Mouse (Mus musculus) ES-Bruce4 (cell line): ENCODE data around the gene S100g. TPM values are rescaled to one million over a fixed set of nuclear protein-coding genes. Genes with fewer than 3 reads are reported as not detected.

ENCODE experiments used
- H3K27ac ChIP-seq: 2 replicates; pipeline ENCODE4 v1.5.1; 2012; ENCODE audit warnings: low read length, inconsistent platforms; ENCODE audit not compliant: insufficient read depth
- H3K27me3 ChIP-seq: 2 replicates; pipeline ENCODE4 v1.6.1; 2012; ENCODE audit warnings: mild to moderate bottlenecking, low read length, inconsistent platforms; ENCODE audit not compliant: control insufficient read depth, poor library complexity, insufficient read depth, severe bottlenecking
- H3K36me3 ChIP-seq: 2 replicates; pipeline ENCODE4 v1.6.1; 2012; ENCODE audit warnings: inconsistent platforms, mild to moderate bottlenecking, low read length, moderate library complexity; ENCODE audit not compliant: control insufficient read depth, poor library complexity, insufficient read depth, severe bottlenecking
- H3K4me1 ChIP-seq: one replicate; pipeline ENCODE4 v1.8.1; 2011; ENCODE audit warnings: low read length; ENCODE audit not compliant: control insufficient read depth, insufficient read depth
- H3K4me3 ChIP-seq: 2 replicates; pipeline ENCODE4 v1.5.1; 2011; ENCODE audit warnings: low read depth, mild to moderate bottlenecking, low read length
- H3K9ac ChIP-seq: 2 replicates; pipeline ENCODE4 v1.6.1; 2012; ENCODE audit warnings: low read depth, mild to moderate bottlenecking, inconsistent platforms; ENCODE audit not compliant: poor library complexity, severe bottlenecking
- H3K9me3 ChIP-seq: replicated peaks from 2 replicates; pipeline ENCODE4 v1.6.1; 2012; ENCODE audit warnings: mild to moderate bottlenecking, low read length, inconsistent platforms; ENCODE audit not compliant: control insufficient read depth, poor library complexity, insufficient read depth, severe bottlenecking
- CTCF ChIP-seq: IDR thresholded peaks from one replicate; pipeline ENCODE4 v1.8.1; 2011; ENCODE audit warnings: low read depth, low read length
- EP300 ChIP-seq: IDR thresholded peaks from 2 replicates; pipeline ENCODE4 v1.6.1; 2011; ENCODE audit warnings: low read depth, low read length; ENCODE audit not compliant: insufficient read depth
- POLR2A ChIP-seq: IDR thresholded peaks from one replicate; pipeline ENCODE4 v1.8.1; 2011; ENCODE audit warnings: low read length; ENCODE audit not compliant: insufficient read depth
- polyA plus RNA-seq: library from polyadenylated mRNA; stranded (reverse); fragments of >200 nt; gene quantifications from 2 replicates; pipeline ENCODE4 v1.2.4, GENCODE M21; 2011; ENCODE audit warnings: low read depth; ENCODE audit not compliant: missing spikeins, insufficient read depth, insufficient read length

The S100g gene
- polyA plus RNA-seq = not detected in 2 replicates

- Histone ChIP-seq H3K27ac (no peak within 1 kb of the TSS), H3K4me3 (no peak within 1 kb of the TSS), H3K9me3 (no peaks in the 10 kb centered on the region), H3K4me1 (no peaks in the 10 kb centered on the region), H3K27me3 (no peaks in the 10 kb centered on the region), H3K9ac (no peak within 1 kb of the TSS), H3K36me3 (no peaks in the 10 kb centered on the region)
- TF ChIP-seq EP300 = no peak
- no peak for TF ChIP-seq CTCF
- TF ChIP-seq POLR2A = no peak
These were observed at the start of gene S100g for GRCm38 (mm10) chrX:162964383-162964782. TSS of gene S100g (minus strand) at chrX:162964599.

- H3K4me3 ChIP-seq = no peak overlapping the region
- H3K27me3 ChIP-seq = no peaks in the 10 kb centered on the region
- H3K4me1 ChIP-seq = no peaks in the 10 kb centered on the region
- TF ChIP-seq CTCF (no peak), EP300 (no peak), POLR2A (no peak)
- no peak overlapping the region for H3K27ac ChIP-seq
- H3K9ac ChIP-seq = no peak overlapping the region
- no peaks in the 10 kb centered on the region; the same call in 1 of the 2 replicates for H3K9me3 ChIP-seq
- H3K36me3 ChIP-seq = no peaks in the 10 kb centered on the region
These were observed 27.7 kb upstream of the S100g start for GRCm38 (mm10) chrX:162992121-162992520.

GRCm38 (mm10) chrX:162991396-162991795 is 27.0 kb upstream of the S100g start:
- no peak for TF ChIP-seq POLR2A
- no peak for TF ChIP-seq EP300
- Histone ChIP-seq H3K4me1 (no peaks in the 10 kb centered on the region), H3K4me3 (no peak overlapping the region), H3K9ac (no peak overlapping the region), H3K36me3 (no peaks in the 10 kb centered on the region), H3K27ac (no peak overlapping the region), H3K9me3 (no peaks in the 10 kb centered on the region; the same call in 1 of the 2 replicates), H3K27me3 (no peaks in the 10 kb centered on the region)

- H3K9me3 ChIP-seq = peaks cover 6% of the 10 kb centered on the region
- no peak overlapping the region for H3K4me3 ChIP-seq
- no peaks in the 10 kb centered on the region for H3K4me1 ChIP-seq
- no peak for TF ChIP-seq CTCF
- no peak for TF ChIP-seq EP300
- no peak for TF ChIP-seq POLR2A
- H3K27me3 ChIP-seq = no peaks in the 10 kb centered on the region
- no peaks in the 10 kb centered on the region for H3K36me3 ChIP-seq
- H3K27ac ChIP-seq = no peak overlapping the region
- no peak overlapping the region for H3K9ac ChIP-seq
These were observed 22.6 kb upstream of the S100g start for GRCm38 (mm10) chrX:162986876-162987495.

GRCm38 (mm10) chrX:162976194-162976593 is 11.8 kb upstream of the S100g start:
- TF ChIP-seq POLR2A (no peak), CTCF (no peak), EP300 (no peak)
- Histone ChIP-seq H3K36me3 (no peaks in the 10 kb centered on the region), H3K4me1 (no peaks in the 10 kb centered on the region), H3K27ac (no peak overlapping the region), H3K9me3 (peaks cover 10% of the 10 kb centered on the region), H3K27me3 (no peaks in the 10 kb centered on the region), H3K9ac (no peak overlapping the region), H3K4me3 (no peak overlapping the region)

GRCm38 (mm10) chrX:162967456-162967855 is 3.1 kb upstream of the S100g start:
- Histone ChIP-seq H3K27ac (no peak overlapping the region), H3K9me3 (no peaks in the 10 kb centered on the region), H3K27me3 (no peaks in the 10 kb centered on the region), H3K9ac (no peak overlapping the region), H3K36me3 (no peaks in the 10 kb centered on the region), H3K4me3 (no peak overlapping the region), H3K4me1 (no peaks in the 10 kb centered on the region)
- TF ChIP-seq EP300 = no peak
- TF ChIP-seq CTCF = no peak
- TF ChIP-seq POLR2A = no peak
